Mouse (Mus musculus) midbrain, postnatal 0 days (tissue): Measurements from ENCODE around the gene Tap2. TPM values are rescaled to one million over a fixed set of nuclear protein-coding genes. Genes with fewer than 3 reads are reported as not detected.

ENCODE experiments used
- ATAC-seq: fragments of 200-750 bp; cut with Nextera tagmentation; 2 replicates; pipeline ENCODE4 v1.8.0; 2017; ENCODE audit warnings: moderate number of reproducible peaks, mild to moderate bottlenecking, moderate TSS enrichment, moderate library complexity; ENCODE audit not compliant: low FRiP score
- DNase-seq: peaks from one replicate; pipeline ENCODE4 v3.0.0-alpha.2; 2015; ENCODE audit warnings: low spot score
- H3K27ac ChIP-seq: fragments of 300-500 bp; sonication (generic); 2 replicates; pipeline ENCODE4 v1.5.1; 2014; ENCODE audit warnings: low read depth, mild to moderate bottlenecking, low read length, mixed read lengths
- H3K27me3 ChIP-seq: fragments of 300-500 bp; sonication (generic); 2 replicates; pipeline ENCODE4 v1.6.1; 2014; ENCODE audit warnings: low read length, control low read depth, mixed read lengths; ENCODE audit not compliant: insufficient read depth
- H3K36me3 ChIP-seq: fragments of 300-500 bp; sonication (generic); 2 replicates; pipeline ENCODE4 v1.6.1; 2014; ENCODE audit warnings: low read length, control low read depth, mixed read lengths; ENCODE audit not compliant: insufficient read depth
- H3K4me1 ChIP-seq: fragments of 300-500 bp; sonication (generic); 2 replicates; pipeline ENCODE4 v1.6.1; 2014; ENCODE audit warnings: mild to moderate bottlenecking, control low read depth, antibody characterized with exemption, low read length, mixed read lengths; ENCODE audit not compliant: insufficient read depth
- H3K4me2 ChIP-seq: fragments of 300-500 bp; sonication (generic); 2 replicates; pipeline ENCODE4 v1.6.1; 2014; ENCODE audit warnings: low read depth, mild to moderate bottlenecking, low read length, mixed read lengths; ENCODE audit not compliant: poor library complexity, severe bottlenecking
- H3K4me3 ChIP-seq: fragments of 300-500 bp; sonication (generic); 2 replicates; pipeline ENCODE4 v1.5.1; 2014; ENCODE audit warnings: low read depth, mild to moderate bottlenecking, low read length, moderate library complexity
- H3K9ac ChIP-seq: fragments of 300-500 bp; sonication (generic); replicated peaks from 2 replicates; pipeline ENCODE4 v1.6.1; 2014; ENCODE audit warnings: mild to moderate bottlenecking, low read length, moderate library complexity, mixed read lengths; ENCODE audit not compliant: poor library complexity, severe bottlenecking
- H3K9me3 ChIP-seq: fragments of 300-500 bp; sonication (generic); 2 replicates; pipeline ENCODE4 v1.6.1; 2016; ENCODE audit warnings: low read length, control low read depth
- CTCF ChIP-seq: IDR thresholded peaks from 2 replicates; pipeline ENCODE4 v1.5.1; 2016; ENCODE audit warnings: antibody characterized with exemption, mild to moderate bottlenecking
- WGBS: fragments of 180-500 bp; shearing (Covaris S2); extraction: QIAGEN DNeasy Blood & Tissue Kit; methylation state at CpG from one replicate; pipeline ENCODE4 v1.1.7; 2014; 5-methylcytosine and 5-hydroxymethylcytosine counted together
- polyA plus RNA-seq: library from polyadenylated mRNA; unstranded; fragments of >200 nt; fragmentation: Nextera tagmentation; extraction: Ambion mirVana; gene quantifications from 2 replicates; pipeline ENCODE4 v1.2.1, GENCODE M21; 2015
- total RNA-seq: library from RNA; depleted of rRNA; stranded (reverse); fragments of >200 nt; gene quantifications from 2 replicates; pipeline ENCODE4 v1.2.3, GENCODE M21; 2014

Gene Tap2
- total and polyA plus RNA-seq, 2 experiments from 2014 or later, result 2.0 to 4.2 TPM

- H3K27me3 ChIP-seq, result peaks cover 25% of the 10 kb centered on the region
- no peak overlapping the region for H3K27ac ChIP-seq
- ATAC-seq, result no peak
- H3K4me1 ChIP-seq, result peaks cover 3% of the 10 kb centered on the region
- no peak overlapping the region for H3K4me2 ChIP-seq
- H3K36me3 ChIP-seq, result no peaks in the 10 kb centered on the region
- no peak overlapping the region for H3K4me3 ChIP-seq
- DNase-seq, result no peak
- no peaks in the 10 kb centered on the region for H3K9me3 ChIP-seq
- WGBS, result 76% methylated on average over 15 of the region's 15 CpGs
- no peak overlapping the region for H3K9ac ChIP-seq
- no peak for TF ChIP-seq CTCF
These were observed 19.6 kb upstream of the Tap2 start for GRCm38 (mm10) chr17:34183564-34184219.

GRCm38 (mm10) chr17:34185526-34185925 is 17.8 kb upstream of the Tap2 start:
- 84% methylated on average over 9 of the region's 9 CpGs for WGBS
- H3K4me1 ChIP-seq, result peaks cover 3% of the 10 kb centered on the region
- no peaks in the 10 kb centered on the region for H3K36me3 ChIP-seq

DNA sequence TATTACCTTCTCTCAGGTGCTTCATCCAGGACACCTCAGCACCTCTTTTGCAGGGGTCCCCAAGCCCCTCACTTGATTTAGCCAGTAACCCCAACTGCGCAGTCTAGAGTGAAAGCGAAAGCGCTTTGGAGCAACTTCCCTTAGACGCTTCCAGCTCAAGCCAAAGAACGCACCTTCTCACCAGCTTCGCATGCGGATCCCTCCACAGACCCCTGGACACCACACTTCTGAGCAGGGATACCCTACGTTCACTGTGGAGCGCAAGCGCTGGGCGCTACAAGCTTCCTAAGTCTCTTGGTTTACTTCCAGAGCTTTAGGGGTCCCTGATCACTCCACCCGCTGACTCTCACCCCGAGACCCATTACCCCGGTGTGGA is 16.5 kb upstream of the Tap2 start:
- DNase-seq (no peak), ATAC-seq (no peak; the same call in 1 of the 2 replicates)
- H3K36me3 ChIP-seq, result no peaks in the 10 kb centered on the region
- H3K4me1 ChIP-seq, result peaks cover 3% of the 10 kb centered on the region
- H3K9me3 ChIP-seq, result no peaks in the 10 kb centered on the region
- H3K4me3 ChIP-seq, result peak overlapping the region; percentile 55
- H3K9ac ChIP-seq, result peak overlapping the region; percentile 25
- 4% methylated on average over 14 of the region's 14 CpGs for WGBS
- H3K4me2 ChIP-seq, result peak overlapping the region; percentile 86
- no peak overlapping the region for H3K27ac ChIP-seq
- H3K27me3 ChIP-seq, result peaks cover 45% of the 10 kb centered on the region
- TF ChIP-seq CTCF, result no peak

More at GRCm38 (mm10) chr17:34185526-34185925, 17.8 kb upstream of the Tap2 start:
- Histone ChIP-seq H3K4me3 (no peak overlapping the region), H3K9ac (no peak overlapping the region), H3K4me2 (no peak overlapping the region), H3K27ac (no peak overlapping the region), H3K27me3 (peaks cover 40% of the 10 kb centered on the region), H3K9me3 (no peaks in the 10 kb centered on the region)
- ATAC-seq, result no peak
- no peak for DNase-seq
- no peak for TF ChIP-seq CTCF

GRCm38 (mm10) chr17:34187261-34187916 is 15.9 kb upstream of the Tap2 start, which contains the start of the genes Tap1 and Psmb9:
Gene Tap1 (plus strand): TSS chr17:34187553.
Gene Psmb9 (minus strand): TSS chr17:34187764.
- H3K4me1 ChIP-seq, result peaks cover 3% of the 10 kb centered on the region
- peak within 1 kb of the TSS; percentile 86 for H3K4me2 ChIP-seq
- TF ChIP-seq CTCF, result no peak
- H3K9me3 ChIP-seq, result no peaks in the 10 kb centered on the region
- peak within 1 kb of the TSS; percentile 55 for H3K4me3 ChIP-seq
- H3K27ac ChIP-seq, result peak within 1 kb of the TSS; percentile 55; the same call in 1 of the 2 replicates
- no peaks in the 10 kb centered on the region for H3K36me3 ChIP-seq
- peak within 1 kb of the TSS; percentile 61 for H3K9ac ChIP-seq
- H3K27me3 ChIP-seq, result peaks cover 50% of the 10 kb centered on the region
- DNase-seq (peak; percentile 96), ATAC-seq (peak; percentile 93)
- WGBS, result under 1% methylated on average over 46 of the region's 46 CpGs

DNA sequence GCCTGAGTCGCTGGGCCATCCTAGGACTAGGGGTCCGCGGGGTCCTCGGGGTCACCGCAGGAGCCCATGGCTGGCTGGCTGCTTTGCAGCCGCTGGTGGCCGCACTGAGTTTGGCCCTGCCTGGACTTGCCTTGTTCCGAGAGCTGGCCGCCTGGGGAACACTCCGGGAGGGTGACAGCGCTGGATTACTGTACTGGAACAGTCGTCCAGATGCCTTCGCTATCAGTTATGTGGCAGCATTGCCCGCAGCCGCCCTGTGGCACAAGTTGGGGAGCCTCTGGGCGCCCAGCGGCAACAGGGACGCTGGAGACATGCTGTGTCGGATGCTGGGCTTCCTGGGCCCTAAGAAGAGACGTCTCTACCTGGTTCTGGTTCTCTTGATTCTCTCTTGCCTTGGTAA is 15.3 kb upstream of the Tap2 start:
- H3K27ac ChIP-seq, result 0 out of 2 replicates have a peak overlapping the region, but pooled peaks have one; percentile 55
- peaks cover 3% of the 10 kb centered on the region for H3K4me1 ChIP-seq
- no peaks in the 10 kb centered on the region for H3K36me3 ChIP-seq
- no peak for TF ChIP-seq CTCF
- peaks cover 56% of the 10 kb centered on the region for H3K27me3 ChIP-seq
- 4% methylated on average over 20 of the region's 20 CpGs for WGBS
- H3K4me2 ChIP-seq, result peak overlapping the region; percentile 86
- no peaks in the 10 kb centered on the region for H3K9me3 ChIP-seq
- DNase-seq (no peak), ATAC-seq (peak; percentile 14; the same call in 1 of the 2 replicates)
- H3K4me3 ChIP-seq, result peak overlapping the region; percentile 55
- peak overlapping the region; percentile 61 for H3K9ac ChIP-seq

DNA sequence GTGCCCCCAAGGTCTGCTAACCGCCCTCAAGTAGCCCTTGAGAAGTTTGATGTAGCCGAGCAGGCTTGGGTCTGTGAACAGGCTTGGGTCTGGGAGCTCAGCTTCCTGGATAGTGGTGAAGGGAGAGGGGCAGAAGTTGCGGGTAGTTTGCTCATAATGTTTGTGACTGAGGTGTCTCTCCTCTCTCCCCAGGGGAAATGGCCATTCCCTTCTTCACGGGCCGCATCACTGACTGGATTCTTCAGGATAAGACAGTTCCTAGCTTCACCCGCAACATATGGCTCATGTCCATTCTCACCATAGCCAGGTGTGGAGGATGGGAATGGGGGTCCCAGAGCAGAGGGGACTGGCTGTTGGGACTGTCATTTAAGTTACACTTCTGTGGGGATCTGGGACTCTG is 14.3 kb upstream of the Tap2 start:
- DNase-seq (no peak), ATAC-seq (no peak)
- H3K4me1 ChIP-seq, result peaks cover 3% of the 10 kb centered on the region
- no peak overlapping the region for H3K4me2 ChIP-seq
- H3K9me3 ChIP-seq, result no peaks in the 10 kb centered on the region
- H3K4me3 ChIP-seq, result no peak overlapping the region
- H3K27ac ChIP-seq, result no peak overlapping the region
- H3K36me3 ChIP-seq, result no peaks in the 10 kb centered on the region
- peaks cover 63% of the 10 kb centered on the region for H3K27me3 ChIP-seq
- H3K9ac ChIP-seq, result no peak overlapping the region
- TF ChIP-seq CTCF, result no peak
- 66% methylated on average over 6 of the region's 6 CpGs for WGBS
